Mouse (Mus musculus) stomach, embryonic 16.5 days (tissue): ENCODE measurements around the gene Stambpl1. TPM values are rescaled to one million over a fixed set of nuclear protein-coding genes. Genes with fewer than 3 reads are reported as not detected.

Experiments used
- ATAC-seq: fragments of 200-750 bp; cut with Nextera tagmentation; 2 replicates; pipeline ENCODE4 v1.8.0; 2017; ENCODE audit warnings: moderate number of reproducible peaks, moderate TSS enrichment; ENCODE audit not compliant: insufficient read depth, low FRiP score
- H3K27ac ChIP-seq: fragments of 300-500 bp; sonication (generic); 2 replicates; pipeline ENCODE4 v1.5.1; 2014; ENCODE audit warnings: low read length
- H3K27me3 ChIP-seq: fragments of 300-500 bp; sonication (generic); 2 replicates; pipeline ENCODE4 v1.6.1; 2014; ENCODE audit warnings: low read length, control low read depth, mixed read lengths; ENCODE audit not compliant: control insufficient read depth, insufficient read depth
- H3K36me3 ChIP-seq: fragments of 300-500 bp; sonication (generic); 2 replicates; pipeline ENCODE4 v1.6.1; 2014; ENCODE audit warnings: low read length; ENCODE audit not compliant: control insufficient read depth, insufficient read depth
- H3K4me1 ChIP-seq: fragments of 300-500 bp; sonication (generic); 2 replicates; pipeline ENCODE4 v1.6.1; 2014; ENCODE audit warnings: low read length, control low read depth, mixed read lengths; ENCODE audit not compliant: control insufficient read depth, insufficient read depth
- H3K4me2 ChIP-seq: fragments of 300-500 bp; sonication (generic); 2 replicates; pipeline ENCODE4 v1.6.1; 2014; ENCODE audit warnings: low read depth, low read length, mixed read lengths
- H3K4me3 ChIP-seq: fragments of 300-500 bp; sonication (generic); replicated peaks from 2 replicates; pipeline ENCODE4 v1.5.1; 2014; ENCODE audit warnings: mild to moderate bottlenecking, low read length
- H3K9ac ChIP-seq: fragments of 300-500 bp; sonication (generic); 2 replicates; pipeline ENCODE4 v1.6.1; 2014; ENCODE audit warnings: low read length
- H3K9me3 ChIP-seq: fragments of 300-500 bp; sonication (generic); replicated peaks from 2 replicates; pipeline ENCODE4 v1.6.1; 2016; ENCODE audit warnings: low read length, control low read depth; ENCODE audit not compliant: control insufficient read depth
- WGBS: fragments of 180-500 bp; shearing (Covaris S2); extraction: QIAGEN DNeasy Blood & Tissue Kit; methylation state at CpG from one replicate; pipeline ENCODE4 v1.1.7; 2014; 5-methylcytosine and 5-hydroxymethylcytosine counted together
- polyA plus RNA-seq: library from polyadenylated mRNA; unstranded; fragments of >200 nt; fragmentation: Nextera tagmentation; extraction: Ambion mirVana; gene quantifications from 2 replicates; pipeline ENCODE4 v1.2.1, GENCODE M21; 2015

Gene Stambpl1
- polyA plus RNA-seq, 1 experiment from 2014 or later: 13.2 TPM

DNA sequence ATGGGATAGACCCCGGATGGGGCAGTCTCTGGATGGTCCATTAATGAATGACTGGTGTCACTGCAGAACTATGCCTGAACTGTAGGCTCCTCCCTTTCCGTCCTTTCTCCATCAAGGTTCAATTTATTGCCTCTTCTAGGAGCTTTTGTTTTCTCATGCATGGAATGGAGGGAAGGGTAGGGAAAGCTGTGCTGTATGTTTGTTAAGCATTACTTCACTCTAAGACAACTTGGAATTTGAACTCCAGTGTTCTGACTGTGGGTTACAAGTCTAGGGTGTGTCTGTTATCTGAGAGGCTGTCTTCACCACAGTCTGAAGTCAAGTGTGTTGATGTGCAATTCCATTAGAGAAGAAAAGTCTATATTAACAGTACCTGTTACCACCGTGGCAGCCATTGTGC lies 17.0 kb downstream of the Stambpl1 start:
- Histone ChIP-seq H3K4me2 (no peak overlapping the region), H3K36me3 (no peaks in the 10 kb centered on the region), H3K9me3 (no peaks in the 10 kb centered on the region), H3K27ac (peak overlapping the region; percentile 23; the same call in 1 of the 2 replicates), H3K4me1 (peaks cover 11% of the 10 kb centered on the region), H3K4me3 (no peak overlapping the region), H3K27me3 (no peaks in the 10 kb centered on the region), H3K9ac (no peak overlapping the region)
- peak; percentile 91 for ATAC-seq
- WGBS: 68% methylated on average over 3 of the region's 3 CpGs

DNA sequence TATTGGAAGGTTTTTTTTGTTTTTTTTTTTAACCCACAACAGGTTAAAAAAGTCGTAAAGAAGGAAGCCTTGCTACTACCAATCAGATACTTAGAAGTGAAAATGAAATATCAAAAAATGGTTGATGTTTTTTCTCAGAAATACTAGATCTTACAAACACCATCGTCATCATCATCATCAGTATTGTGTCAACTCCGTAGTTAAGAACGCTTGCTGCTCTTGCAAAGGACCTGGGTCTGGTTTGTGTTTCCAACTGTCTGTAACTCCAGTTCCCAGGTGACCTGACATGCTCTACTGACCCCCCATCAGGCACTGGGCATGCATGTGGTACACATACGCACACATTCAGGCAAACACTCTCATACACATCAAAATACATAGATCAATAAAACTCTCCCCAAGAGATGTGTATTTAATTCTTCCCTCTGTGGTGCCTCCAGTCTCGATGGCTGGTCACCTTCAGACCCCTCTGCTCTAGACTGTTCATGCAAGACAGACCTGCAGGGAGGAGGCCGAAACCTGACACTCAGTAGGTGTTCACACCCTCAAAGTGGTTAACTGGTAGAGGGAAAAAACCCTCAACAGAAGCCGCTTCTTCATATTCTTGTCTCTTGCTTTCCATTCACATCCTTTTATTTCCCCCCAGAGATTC lies 18.0 kb downstream of the Stambpl1 start:
- no peaks in the 10 kb centered on the region for H3K36me3 ChIP-seq
- H3K9me3 ChIP-seq: no peaks in the 10 kb centered on the region
- no peak overlapping the region for H3K4me2 ChIP-seq
- H3K4me1 ChIP-seq: peaks cover 11% of the 10 kb centered on the region
- H3K27me3 ChIP-seq: no peaks in the 10 kb centered on the region
- no peak overlapping the region for H3K4me3 ChIP-seq
- no peak overlapping the region for H3K9ac ChIP-seq
- 79% methylated on average over 8 of the region's 8 CpGs for WGBS
- no peak for ATAC-seq
- H3K27ac ChIP-seq: no peak overlapping the region

DNA sequence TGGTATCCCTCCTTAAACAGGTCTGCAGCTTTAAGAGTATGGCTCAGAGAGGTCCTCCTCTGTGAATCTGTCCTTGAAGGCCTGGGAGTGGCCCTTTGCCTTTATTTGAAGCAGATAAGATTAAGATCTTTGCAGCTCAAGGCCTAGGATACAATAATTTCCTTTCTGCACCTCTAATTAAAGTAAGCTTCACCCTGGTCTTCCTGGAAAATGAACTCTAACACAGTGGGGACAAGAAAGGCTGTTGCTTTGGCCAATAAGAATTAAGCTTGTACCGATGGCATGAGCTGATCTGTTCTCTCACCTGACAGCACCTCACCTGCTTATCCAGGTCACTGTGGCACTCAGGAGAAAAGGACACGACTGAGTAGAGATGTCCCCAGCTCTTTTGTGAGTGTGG lies 18.8 kb downstream of the Stambpl1 start:
- Histone ChIP-seq H3K27me3 (no peaks in the 10 kb centered on the region), H3K27ac (no peak overlapping the region; the same call in 1 of the 2 replicates), H3K9ac (no peak overlapping the region), H3K4me2 (no peak overlapping the region), H3K9me3 (no peaks in the 10 kb centered on the region), H3K4me1 (peaks cover 11% of the 10 kb centered on the region), H3K4me3 (no peak overlapping the region), H3K36me3 (no peaks in the 10 kb centered on the region)
- ATAC-seq: no peak
- WGBS: 47% methylated on average over 2 of the region's 2 CpGs

DNA sequence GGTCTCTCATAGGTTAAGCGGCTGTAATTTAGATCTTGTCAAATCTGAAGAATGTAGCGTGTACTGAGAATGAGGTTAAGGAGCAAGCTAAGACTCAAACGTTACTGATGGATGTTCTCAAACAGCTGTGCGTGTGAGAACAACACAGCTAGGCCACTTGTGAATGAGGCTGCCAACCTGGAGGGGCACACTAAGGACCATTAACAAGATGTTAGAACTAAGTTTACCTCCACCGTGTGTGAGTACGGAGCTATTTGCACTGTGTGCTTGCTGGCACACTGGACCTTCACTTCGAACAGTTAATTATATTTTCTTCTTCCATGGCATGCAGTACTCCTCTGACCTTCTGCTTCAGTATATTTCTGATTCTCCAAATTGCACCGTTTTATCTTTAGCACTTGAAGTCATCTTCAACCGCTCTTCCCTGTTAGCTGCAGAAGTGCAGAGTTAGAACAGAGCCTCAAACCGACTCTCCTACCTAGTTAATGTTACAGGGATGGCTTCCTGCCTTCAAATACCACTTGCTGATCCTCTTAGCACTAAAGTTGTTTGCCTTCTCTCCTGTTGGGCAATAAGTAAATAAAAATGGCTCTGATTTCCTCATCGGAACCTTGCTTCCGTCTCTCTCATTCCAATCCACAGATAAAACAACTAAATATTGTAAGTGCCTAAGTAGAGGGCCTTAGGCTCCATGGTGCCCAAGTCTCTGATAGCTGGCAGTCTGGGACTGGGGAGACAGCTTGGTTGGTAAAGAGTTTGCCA lies 20.6 kb downstream of the Stambpl1 start:
- no peak overlapping the region for H3K4me2 ChIP-seq
- no peak overlapping the region for H3K4me3 ChIP-seq
- ATAC-seq: no peak
- no peak overlapping the region for H3K27ac ChIP-seq
- no peaks in the 10 kb centered on the region for H3K9me3 ChIP-seq
- H3K27me3 ChIP-seq: no peaks in the 10 kb centered on the region
- H3K4me1 ChIP-seq: peaks cover 14% of the 10 kb centered on the region
- H3K9ac ChIP-seq: no peak overlapping the region
- WGBS: 68% methylated on average over 12 of the region's 12 CpGs
- H3K36me3 ChIP-seq: no peaks in the 10 kb centered on the region

DNA sequence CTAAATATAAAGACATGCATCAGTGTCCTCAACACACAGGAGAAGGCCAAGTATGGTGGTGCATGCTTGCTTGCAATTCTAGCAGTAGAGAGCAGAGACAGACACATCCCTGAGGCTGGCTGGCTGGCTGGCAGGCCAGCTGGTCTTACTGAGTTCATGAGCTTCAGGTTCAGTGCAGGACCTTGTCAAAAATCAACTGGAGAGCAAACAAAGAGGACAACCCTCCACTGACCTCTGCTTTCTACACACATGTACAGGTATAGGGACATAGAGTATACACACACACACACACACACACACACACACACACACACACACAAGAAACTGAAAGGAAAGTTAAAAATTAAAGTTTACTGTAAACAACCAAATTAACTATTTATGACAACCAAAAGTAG lies 21.2 kb downstream of the Stambpl1 start:
- H3K9me3 ChIP-seq: no peaks in the 10 kb centered on the region
- no peaks in the 10 kb centered on the region for H3K27me3 ChIP-seq
- no peak overlapping the region for H3K27ac ChIP-seq
- ATAC-seq: no peak
- H3K4me2 ChIP-seq: no peak overlapping the region
- no peaks in the 10 kb centered on the region for H3K36me3 ChIP-seq
- no peak overlapping the region for H3K9ac ChIP-seq
- H3K4me3 ChIP-seq: no peak overlapping the region
- H3K4me1 ChIP-seq: peaks cover 14% of the 10 kb centered on the region

DNA sequence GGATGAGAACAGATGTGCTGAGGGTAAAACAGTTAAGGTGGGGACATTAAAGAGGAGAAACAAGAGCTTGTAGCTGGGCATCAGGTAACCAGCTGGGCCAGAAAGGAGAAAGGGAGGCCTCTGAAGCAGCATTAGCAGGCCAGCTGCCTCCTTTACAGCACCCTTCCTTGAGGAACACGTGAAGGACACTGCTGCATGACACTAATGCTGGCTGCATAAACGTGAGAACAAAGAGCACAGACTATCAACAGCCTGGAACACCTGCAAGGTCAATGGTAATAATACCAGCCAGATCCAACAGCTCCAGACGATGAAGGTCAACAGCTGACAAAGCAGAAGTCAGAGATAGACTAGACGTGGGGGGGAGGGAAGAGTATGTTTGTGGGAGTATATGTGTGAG lies 22.1 kb downstream of the Stambpl1 start:
- ATAC-seq: peak; percentile 58; the same call in 1 of the 2 replicates
- WGBS: 43% methylated on average over 4 of the region's 4 CpGs
- H3K27ac ChIP-seq: no peak overlapping the region

DNA sequence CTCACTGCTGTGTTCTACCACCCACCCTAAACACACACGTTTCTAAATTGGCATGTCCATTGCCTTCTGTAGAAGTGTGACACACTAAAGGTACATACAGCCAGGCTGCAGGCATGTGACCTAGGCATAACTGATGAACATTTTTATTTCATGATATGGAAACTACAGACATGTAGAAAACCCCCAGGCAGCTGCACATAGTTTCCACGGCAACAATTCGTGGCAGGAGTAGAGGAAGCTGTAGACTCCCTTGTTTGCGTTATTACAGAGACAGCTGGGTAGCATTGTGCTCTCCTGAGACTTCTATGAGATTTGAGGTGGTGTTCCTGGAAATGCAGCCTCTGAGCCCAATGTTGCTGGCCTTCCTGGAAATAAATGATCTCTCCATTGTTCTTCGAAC lies 24.9 kb downstream of the Stambpl1 start:
- Histone ChIP-seq H3K27ac (no peak overlapping the region), H3K9ac (no peak overlapping the region), H3K27me3 (no peaks in the 10 kb centered on the region), H3K36me3 (no peaks in the 10 kb centered on the region), H3K4me2 (no peak overlapping the region), H3K4me3 (no peak overlapping the region), H3K4me1 (peaks cover 11% of the 10 kb centered on the region; the same call in 1 of the 2 replicates), H3K9me3 (no peaks in the 10 kb centered on the region)
- WGBS: 58% methylated on average over 5 of the region's 5 CpGs
- ATAC-seq: no peak

More for the DNA sequence above, 22.1 kb downstream of the Stambpl1 start:
- H3K4me3 ChIP-seq: no peak overlapping the region
- peaks cover 14% of the 10 kb centered on the region for H3K4me1 ChIP-seq
- H3K27me3 ChIP-seq: no peaks in the 10 kb centered on the region
- H3K4me2 ChIP-seq: no peak overlapping the region
- H3K36me3 ChIP-seq: no peaks in the 10 kb centered on the region
- H3K9me3 ChIP-seq: no peaks in the 10 kb centered on the region
- H3K9ac ChIP-seq: no peak overlapping the region

DNA sequence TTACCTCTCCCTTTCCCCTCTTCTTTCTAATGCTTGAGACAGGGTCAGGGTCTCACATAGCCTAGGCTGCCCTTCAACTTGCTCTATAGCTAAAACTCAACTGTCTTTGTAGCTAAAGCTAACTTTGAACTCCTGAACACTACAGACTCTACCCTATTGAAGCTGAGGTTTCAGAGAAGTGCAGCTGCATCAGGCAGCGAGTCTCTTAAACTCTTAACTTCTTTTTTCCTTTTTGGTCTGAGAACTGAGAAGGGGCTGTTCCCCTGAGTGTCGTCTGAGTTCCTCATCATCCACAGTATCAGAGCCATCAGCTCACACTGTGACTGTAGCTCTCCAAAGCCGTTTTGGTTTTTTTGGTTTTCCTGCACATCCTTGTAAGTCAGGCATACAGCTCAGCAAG lies 25.7 kb downstream of the Stambpl1 start:
- H3K4me3 ChIP-seq: no peak overlapping the region
- H3K9me3 ChIP-seq: no peaks in the 10 kb centered on the region
- H3K27me3 ChIP-seq: no peaks in the 10 kb centered on the region
- no peak overlapping the region for H3K27ac ChIP-seq
- H3K4me1 ChIP-seq: peaks cover 8% of the 10 kb centered on the region; the same call in 1 of the 2 replicates
- 74% methylated on average over 3 of the region's 3 CpGs for WGBS
- no peak overlapping the region for H3K9ac ChIP-seq
- H3K36me3 ChIP-seq: no peaks in the 10 kb centered on the region
- ATAC-seq: no peak
- H3K4me2 ChIP-seq: no peak overlapping the region

DNA sequence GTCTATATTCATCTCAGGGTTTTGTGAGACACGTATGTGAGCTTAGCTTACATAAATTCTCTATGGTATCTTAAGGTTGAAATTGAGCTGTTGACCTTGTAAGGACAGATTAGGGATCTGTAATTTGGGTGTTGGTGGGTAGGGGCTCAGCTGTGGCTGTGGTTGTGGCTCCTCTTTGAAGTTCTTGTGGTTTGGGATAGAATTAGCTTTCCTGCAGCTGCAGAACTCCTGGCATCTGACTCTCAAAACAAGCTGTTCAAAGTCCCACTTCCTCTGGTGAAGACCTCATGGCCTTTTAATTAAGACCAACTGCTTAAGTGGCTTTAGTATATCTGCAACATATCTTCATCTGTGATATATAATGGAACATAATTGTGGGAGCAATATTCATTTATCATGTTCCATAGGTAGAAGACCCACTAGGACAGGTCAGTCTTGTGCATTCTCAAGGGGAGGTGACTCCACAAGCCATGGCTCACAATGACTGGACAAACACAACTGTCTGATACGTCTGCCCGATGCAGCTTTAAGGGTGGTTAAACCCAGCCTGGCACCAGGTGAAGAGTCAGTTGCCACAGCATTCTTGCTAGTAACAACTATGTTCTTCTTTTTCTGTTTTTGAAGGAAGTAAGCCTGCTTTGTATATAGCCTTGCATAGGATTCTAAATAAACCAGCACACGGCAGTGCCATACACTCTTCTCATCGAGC lies 27.4 kb downstream of the Stambpl1 start:
- Histone ChIP-seq H3K4me1 (0 out of 2 replicates have a peak, but pooled peaks cover 3% of the 10 kb centered on the region), H3K27me3 (no peaks in the 10 kb centered on the region), H3K9ac (no peak overlapping the region), H3K9me3 (no peaks in the 10 kb centered on the region), H3K4me2 (no peak overlapping the region), H3K27ac (no peak overlapping the region), H3K4me3 (no peak overlapping the region), H3K36me3 (no peaks in the 10 kb centered on the region)
- ATAC-seq: no peak
- WGBS: 91% methylated on average over 5 of the region's 5 CpGs
